Mouse (Mus musculus): ENCODE results near the gene Oprd1.

Oprd1 gene

DNA sequence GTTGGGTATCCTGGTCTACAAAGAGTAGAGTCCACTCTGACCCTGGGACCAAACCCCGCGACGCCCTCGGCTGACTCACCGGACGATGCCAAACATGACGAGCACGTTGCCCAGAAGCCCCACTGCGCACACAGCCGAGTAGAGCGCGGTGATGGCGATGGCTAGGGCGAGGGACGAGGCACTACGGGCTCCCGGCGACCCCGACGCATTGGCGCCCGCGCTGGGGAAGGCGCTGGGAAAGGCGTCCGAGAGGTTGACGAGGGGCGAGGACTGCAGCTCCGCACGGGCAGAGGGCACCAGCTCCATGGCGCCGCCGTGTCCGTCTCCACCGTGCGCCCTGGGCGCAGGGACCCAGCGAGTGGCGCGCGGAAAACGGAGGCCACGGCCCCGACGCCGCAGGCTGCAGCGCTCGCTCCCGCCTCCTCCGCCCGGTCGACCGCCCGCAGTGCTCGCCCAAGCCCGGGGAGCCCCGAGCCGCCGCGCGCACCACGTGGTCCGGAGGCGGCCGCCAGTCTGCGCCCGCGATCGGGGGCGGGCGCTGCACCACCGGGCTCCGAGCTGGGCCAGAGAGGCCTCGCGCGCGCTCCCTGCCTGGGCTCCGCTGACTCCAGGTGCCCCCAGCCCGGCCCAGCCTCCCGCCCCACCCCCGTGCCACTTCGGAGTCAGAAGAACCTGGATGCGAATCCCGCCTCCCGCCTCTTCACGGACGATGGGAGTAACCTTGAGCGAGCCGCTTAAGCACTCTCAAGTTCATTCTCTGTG lies at the start of gene Oprd1:
Oprd1 (minus strand) TSS at position 407 of the 762 bp plus-strand sequence.
- peak; percentile 48 for DNase-seq

DNA sequence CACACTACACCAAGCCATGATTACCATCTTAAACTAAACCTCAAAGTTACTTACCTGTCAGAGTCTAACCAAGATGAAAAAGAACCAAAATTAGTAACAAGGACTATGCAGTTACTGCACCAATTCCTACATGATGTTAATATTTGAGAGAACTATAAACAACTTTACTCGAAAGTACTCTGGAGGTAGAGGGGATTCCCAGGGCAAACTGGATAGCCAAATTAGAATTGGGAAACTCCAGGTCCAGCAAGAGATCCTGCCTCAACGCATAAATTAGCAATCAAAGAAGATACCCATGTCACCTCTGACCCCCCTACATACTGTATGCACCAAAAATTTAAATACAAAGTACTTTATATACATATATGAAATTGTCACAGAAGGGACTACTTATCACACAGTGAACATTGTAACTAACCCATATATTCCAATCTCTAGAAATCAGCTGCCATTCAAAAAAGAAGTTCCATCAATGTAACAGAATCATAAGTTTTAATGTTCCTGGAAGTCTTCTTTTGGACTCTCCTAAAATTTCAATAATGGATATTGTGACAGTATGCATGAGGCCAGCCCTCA lies 43.6 kb upstream of the Oprd1 start:
- no peak for DNase-seq

DNA sequence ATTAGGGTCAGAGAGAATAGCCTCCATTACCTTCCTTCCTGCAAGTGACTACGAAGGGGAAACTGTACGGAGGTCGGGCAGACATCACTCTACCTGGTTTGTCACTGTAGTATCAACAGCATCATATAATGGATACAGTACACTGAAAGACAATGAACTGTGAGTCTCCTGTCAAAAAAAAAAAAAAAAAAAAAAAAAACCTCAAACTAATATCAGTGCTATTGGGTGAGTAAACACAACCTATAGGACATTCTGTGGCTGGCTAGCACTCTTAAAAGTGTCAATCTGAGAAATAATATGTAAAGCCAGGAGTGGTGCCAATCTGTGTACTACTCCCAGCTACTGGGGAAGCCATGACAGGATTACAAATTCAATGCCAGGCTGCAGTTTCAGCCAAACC lies 38.9 kb upstream of the Oprd1 start:
- DNase-seq, result no peak

DNA sequence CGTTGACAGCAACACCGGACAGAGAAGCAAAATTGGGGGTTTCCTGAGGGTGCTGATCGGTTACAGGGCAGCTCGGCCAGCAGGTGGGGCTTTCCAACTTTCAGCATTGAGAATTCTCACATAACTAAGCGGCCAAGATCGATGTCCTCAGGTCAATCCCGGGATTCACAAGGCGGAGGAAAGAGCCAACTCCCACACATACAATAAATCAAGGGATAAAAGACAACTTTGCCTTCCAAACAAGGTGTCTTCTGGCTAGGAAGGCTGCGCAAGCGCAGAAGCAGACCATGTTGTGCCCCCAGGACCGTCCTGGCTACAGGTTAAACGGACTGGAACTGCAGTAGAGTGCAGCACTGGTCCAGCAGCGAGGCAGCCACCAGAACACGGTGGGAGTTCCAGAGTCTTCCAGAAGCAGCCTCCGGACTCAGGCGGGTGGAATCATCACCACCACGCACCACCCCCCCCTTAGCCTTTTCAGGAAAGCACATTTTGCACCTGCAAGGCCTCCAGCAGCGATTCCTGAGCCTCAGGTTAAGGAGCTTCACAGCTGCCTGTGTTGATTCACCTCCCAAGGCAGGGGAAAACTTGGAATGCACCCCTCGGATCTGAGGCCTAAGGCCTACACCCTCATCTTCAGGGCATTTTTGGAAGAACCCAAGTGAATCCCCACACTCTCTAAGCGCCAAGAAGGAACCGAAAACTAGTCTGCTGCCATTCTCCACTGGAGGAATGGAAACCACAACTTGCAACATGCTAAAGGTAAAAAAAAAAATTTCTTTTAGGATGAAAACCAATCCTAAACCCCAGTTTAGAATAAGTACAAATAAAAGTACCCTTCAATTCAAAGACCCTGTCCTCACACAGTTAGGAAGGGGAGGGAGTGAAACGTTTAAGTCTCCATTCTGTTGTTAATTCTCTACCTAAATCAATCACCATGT lies 37.7 kb upstream of the Oprd1 start:
- no peak for DNase-seq

DNA sequence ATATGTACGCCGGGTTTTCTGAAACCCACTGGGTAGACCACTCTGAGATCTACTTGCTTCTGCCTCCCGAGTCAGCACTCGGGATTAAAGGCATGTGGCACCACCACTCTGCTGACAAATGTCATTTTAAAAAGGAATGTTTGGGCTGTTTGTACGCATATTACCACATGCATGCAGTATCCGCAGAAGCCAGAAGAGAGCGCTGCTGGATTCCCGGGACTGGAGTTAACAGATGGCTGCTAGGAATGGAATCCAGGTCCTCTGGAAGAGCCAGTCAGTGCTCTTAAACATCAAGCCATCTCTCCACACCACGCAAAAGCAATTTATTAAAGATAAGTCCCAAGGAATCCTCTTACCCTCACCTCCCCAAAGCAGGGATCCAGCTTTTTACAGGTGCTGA lies 36.4 kb upstream of the Oprd1 start:
- peak; percentile 64 for DNase-seq

DNA sequence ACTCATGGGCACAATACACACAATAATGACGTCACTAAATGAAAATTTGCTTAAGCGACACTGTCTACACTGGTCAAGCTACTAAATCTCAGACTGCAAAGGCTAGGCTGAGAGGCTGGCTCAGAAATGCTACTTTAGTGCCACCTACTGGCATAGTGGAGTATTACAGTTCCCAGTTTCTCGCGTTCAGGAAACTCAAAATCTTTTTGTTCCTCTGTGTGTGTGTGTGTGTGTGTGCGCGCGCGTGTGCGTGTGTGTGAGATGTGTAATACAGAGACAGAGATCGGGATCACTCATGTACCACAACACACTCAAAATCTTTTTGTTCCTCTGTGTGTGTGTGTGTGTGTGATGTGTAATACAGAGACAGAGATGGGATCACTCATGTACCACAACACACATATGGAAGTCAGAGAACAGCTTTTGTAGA lies 34.4 kb upstream of the Oprd1 start:
- DNase-seq, result peak; percentile 55

DNA sequence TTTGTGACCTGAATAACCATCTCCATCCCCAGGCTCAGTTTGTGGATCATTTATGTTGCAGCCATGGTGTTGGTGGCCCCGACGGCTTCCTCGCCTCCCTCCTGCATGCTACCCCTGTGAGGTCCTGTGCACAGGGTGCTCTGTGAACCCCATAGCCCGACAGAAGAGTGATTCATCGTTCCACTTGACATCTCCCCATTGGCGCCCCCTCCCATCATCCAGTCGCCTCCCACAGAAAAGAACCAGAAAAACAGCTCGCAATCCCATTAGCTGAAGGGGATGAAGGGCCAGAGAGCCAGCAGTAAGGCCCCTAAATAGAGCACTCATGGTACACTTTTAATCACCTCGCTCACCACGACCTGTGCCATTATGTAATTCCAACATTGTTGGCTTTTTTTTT lies 32.2 kb upstream of the Oprd1 start:
- DNase-seq, result no peak

DNA sequence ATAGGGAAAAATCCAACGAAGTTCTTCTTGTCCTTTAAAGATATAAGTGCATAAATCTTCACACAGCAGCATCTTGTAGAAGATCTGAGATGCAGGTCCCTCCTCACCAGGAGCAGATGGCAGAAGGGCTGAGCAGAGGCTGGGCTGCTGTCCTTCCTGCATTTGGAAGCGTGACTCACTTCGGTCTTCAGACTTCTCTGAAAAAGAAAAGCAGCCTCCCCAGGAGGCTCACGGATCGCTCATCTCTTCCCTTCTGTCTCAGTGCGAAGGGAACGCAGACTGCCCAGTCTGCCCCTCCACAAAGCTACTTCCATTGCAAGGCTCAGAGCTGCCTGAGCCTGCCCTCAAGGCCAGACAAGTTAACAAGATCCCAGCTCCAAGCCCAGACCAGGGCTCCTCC lies 26.6 kb upstream of the Oprd1 start:
- peak; percentile 31 for DNase-seq

DNA sequence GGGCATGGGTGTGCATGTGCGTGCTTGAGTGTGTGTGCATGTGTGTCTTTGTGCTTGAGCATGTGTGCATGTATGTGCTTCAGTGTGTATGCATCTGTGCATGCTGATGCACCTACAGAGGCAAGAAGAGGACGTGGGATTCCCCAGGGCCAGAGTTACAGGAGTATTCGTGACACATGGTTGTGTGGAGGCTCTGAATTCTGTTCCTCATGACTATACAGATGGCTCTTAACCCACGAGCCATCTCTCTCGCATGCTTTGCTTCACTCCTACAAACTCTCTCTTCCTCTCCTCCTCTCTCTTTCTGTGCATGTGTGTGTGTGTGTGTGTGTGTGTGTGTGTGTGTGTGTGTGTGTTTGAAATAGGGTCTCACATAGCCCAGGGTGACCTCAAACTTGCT lies 25.5 kb upstream of the Oprd1 start:
- DNase-seq, result no peak

DNA sequence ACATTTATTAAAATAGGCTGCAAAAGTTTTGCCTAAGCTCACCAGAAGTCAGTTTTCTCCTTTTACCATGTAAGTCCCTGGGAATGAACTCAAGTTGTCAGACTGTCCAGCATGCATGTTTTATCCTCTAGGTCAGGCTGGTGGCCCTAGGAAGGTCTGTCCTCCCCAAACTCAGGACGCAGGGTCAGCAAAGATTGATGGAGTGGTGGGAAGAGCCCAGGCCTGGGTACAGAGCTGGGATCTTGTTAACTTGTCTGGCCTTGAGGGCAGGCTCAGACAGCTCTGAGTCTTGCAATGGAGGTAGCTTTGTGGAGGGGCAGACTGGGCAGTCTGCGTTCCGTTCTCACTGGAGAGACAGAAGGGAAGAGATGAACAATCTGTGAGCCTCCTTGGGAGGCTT lies 25.0 kb upstream of the Oprd1 start:
- no peak for DNase-seq

DNA sequence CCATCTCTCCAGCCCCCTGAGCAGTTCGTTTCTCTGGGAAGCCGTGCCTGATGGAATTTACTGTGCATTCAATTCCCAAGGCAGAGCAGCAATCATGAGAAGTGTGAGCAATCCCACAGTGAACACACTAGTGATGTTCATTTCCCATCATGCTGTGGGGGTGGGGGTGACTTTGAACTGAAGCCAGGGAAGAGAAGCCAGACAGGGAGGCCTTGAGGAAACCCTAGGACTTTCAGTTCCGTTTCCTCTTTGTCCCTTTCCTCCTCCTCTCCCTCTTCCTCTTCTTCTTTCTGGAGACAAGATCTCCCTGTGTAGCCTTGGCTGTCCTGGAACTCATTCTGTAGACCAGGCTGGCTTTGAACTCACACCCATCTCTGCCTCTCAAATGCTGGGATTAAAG lies 23.1 kb upstream of the Oprd1 start:
- no peak for DNase-seq

DNA sequence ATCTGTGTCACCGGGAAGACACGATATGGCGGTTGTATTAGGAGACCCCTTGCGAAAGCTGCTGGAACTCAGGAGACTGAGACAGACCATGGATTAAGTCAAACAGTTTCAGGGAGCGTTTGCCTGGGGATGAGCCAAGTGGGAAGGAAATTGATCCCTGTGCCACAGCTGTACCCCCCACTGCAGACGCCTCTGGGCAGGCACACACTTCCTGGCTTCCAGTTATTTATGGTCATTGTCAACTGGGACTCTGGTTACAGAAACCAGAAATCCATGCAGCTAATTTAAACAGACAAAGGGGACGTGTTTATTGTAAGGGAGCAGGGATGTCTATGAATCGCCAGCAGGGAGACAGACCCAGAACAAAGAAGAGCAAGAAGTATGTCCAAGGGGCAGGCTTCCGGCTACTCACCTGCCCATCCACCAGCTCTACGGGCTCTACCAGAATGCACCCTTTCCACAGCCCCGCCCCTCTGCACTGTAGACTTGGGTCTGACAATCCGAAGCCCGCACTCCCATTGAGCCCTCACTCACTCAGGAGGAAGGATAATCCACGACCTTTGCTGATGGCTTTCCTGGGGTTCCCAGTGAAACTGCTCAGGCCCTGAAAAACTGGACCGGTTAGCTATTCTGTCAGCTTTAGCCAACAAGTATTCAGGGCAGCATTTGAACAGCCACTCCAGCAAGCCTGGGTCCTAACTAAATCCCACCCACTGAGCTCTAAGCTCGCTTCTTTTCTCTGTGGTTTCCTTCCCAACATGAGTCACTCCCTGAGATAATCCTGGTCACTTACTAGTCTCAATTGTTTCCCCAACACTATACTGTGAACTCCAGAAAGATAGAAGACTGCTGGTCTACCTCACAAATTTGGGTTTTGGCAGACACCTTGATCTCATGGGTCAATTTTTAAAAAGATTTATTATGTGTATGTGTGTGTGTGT lies 22.3 kb upstream of the Oprd1 start:
- DNase-seq, result no peak

DNA sequence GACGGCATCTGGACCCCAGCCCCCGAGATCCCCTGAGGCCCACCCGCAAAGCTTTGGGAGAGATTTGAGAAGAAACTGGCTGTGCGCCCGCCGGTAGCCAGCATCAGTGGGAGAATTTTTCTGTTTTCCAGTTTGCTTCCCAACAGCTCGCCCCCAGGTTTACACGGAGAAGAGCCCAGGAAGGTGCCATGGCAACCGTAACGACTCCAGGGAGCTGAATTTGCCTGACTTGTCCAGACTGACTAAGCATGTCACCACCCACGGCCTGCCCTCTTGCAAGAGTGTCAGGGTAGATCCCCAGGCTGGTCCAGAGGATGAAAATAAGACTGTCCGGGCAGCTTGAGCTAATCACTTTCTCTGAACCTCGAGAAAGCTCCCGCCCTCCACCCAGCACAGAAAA lies 21.4 kb upstream of the Oprd1 start:
- peak; percentile 60 for DNase-seq

DNA sequence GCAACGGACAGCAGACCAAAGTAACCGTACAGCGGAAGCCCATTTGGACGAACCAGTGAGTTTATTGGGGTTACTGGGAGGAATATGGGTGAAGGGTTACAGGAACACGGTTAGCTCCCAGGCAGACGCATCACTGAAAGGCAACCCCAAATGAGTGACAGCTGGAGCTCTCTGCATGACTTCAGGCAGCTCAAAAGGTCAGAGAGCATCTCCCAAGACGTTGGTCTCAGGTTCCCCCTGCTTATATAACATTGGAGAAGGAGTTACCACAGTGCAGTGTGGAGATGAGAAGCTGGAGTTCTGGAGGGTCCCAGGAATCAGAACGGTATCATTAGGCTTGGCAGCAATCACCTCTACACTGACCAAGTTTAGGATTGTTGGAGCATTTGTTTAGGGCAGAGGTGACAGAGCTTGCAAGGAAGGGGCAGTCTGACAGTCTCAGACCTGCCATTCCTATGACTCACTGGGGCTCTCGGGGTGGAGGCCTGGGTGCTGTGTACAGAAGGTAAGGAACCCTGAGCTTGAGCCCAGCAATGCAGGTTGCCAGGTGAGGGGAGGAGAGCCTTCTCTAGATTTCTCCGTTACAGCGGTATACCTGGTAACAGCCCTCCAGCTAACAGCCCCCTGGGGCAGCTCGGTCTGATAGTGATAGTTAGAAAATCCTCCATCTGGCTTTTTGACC lies 12.8 kb upstream of the Oprd1 start:
- no peak for DNase-seq

DNA sequence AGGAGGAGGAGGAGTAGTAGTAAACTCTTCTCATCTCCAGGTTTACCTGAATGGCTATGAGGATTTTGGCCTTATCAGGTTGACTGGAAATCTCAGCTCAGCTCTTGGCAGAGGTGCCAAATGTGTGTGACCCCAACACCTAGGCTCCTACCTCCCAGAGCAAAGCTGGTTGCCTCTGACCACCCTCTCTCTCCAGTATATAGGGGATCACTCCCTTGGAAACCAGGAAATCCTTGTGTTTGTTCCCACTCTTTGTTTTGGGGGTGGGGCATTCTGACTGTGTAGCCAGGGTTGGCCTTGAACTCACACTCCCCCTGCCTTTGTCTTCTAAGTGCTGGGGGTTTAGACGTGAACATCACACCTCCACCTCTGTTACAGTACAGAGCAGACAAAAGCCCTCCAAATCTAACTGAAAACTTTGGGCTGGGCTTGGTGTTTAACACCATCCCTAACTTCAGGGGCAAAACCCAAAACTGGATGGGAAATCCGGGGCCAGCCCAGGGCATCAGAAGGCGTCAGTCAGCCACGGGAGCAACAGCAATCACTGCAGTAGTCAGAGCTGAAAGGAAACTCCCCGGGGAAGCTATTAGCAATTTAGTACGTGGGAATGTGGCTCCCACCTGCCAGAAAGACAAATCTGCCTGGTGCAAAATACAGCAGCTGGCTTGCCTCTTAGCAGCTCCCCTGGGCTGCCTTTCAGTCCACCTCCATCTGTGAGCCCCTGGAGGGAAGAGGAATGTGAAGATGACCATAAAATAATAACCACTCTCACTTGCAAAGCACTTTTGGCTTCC lies 10.8 kb upstream of the Oprd1 start:
- no peak for DNase-seq

DNA sequence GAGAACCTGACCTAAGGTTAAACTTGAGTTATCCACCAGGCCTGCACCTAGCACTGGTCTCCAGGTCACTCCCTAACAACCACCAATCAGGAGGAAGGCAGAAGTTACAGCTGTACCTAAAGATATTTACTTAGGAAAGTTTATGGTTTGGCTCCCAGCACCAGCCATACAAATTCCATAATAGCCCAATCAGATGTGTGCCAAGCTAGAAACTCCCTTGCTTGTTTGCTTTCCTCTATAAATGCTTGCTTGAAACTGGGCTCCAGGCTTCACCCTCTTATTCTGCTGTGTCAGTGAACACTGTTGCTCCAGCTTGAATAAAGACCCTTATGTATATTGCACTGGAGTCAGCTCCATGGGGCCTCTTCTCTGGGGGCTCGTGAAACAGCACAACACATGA lies 7.4 kb upstream of the Oprd1 start:
- DNase-seq, result no peak

DNA sequence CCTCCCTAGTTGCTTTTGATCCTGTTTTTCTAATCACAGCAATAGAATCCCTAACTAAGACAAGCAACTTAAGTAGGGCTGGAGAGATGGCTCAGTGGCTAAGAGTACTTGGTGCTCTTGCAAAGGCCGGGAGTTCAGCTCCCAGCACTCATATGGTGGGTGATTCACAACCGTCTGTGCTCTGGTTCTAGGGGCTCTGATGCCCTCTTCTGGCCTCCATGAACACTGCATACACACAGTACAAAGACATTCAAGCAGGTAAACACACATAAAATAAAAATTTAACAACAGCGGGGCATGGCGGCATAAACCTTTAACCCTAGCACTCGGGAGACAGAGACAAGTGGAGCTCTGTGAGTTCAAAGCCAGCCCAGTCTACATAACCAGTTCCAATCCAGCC lies 1.9 kb upstream of the Oprd1 start:
- DNase-seq, result no peak

DNA sequence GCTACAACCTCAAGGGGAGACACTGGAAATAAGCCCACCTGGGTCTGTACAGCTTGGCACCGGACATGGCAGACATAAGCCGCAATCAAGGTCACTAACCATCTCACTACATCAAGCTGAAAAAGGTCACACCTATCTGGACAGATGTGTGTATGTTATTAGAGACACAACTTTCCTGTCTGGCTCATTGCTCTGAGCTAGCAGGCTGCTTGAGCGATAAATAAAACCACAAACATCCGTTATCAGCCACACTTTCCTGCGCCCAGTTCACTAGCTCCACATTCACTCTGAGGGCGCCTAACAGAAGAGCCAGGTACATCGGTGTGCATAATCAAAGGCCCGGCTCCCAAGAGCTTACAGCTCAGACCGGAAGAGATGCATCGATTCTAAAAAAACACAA lies 806 bp upstream of the Oprd1 start:
- DNase-seq, result no peak

DNA sequence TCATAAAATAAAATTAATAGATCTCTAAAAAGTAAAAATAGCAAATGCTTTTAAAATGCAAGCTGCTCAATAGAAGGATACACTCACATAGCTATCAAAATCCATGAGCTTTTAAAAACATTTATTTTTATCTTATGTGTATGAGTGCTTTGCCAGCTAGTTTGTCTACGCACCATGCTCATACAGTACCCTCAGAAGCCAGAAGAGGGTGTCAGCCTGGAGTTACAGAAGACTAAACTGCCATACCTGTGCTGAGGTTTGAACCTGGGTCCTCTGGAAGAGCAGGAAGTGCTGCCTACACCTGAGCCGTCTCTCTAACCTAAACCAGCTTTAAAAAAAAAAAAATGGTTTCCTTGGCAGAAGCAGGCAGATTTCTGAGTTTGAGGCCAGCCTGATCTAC lies 5.6 kb downstream of the Oprd1 start:
- no peak for DNase-seq

DNA sequence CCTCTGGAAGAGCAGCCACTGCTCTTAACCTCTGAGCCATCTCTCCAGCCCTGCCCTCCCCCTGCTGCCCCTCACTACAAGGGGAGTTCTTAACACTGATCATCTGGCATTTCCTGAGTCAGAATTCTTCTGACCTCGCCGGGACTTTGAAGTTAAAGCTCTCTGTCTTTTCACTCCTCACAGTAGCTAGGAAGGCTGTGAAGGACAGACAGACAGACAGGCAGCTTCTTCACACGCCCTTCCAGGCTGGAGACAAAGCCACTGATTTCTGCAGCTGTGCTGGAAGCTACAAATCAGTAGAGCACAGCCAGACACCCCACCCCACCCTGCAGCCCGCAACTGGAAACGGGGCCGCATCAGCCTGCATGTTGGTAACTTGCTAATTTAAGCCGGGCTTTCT lies 7.3 kb downstream of the Oprd1 start:
- DNase-seq, result no peak

DNA sequence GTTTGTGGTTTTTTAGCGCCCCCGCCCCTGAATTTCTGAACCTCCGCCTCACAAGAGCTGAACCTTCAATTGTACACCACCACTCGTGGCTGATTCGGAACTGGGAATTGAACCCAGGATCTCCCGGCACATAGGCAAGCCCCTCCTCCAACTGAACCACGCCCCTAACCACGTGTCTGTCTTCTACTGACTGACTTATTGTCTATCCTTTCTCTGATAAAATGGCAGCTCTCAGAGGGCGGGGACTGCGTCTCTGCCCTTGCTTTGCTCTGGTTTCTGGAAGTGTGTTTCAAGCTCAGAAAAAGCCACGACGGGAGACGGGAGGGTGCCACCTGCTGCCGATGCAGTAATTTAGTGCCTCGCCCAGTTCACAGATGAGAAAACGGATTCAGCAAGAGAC lies 10.4 kb downstream of the Oprd1 start:
- DNase-seq, result no peak
